In genomic region chr8:122661894-122662293, GRCm38 (mm10) we compare ENCODE assay signal across 28 mouse cellular contexts. TPM values are rescaled to one million over a fixed set of nuclear protein-coding genes. Genes with fewer than 3 reads are reported as not detected.
"Had no signal": no experiment of that assay in that cellular context is flagged by ENCODE, and none has a peak within 500 bp of the region (broad histone marks: within the 10 kb centered on the region; RNA-seq: fewer than 3 reads in every experiment).

No protein-coding gene starts in this region.

- ATAC-seq: inflammation-experienced regulatory T-cells, adult 6 months had no signal

- H3K27me3 ChIP-seq: heart, embryonic 12.5 days; hindbrain, embryonic 13.5 days; hindbrain, embryonic 15.5 days; intestine, embryonic 15.5 days; kidney, embryonic 15.5 days; liver, embryonic 13.5 days had no signal

- H3K36me3 ChIP-seq: heart, embryonic 10.5 days; heart, embryonic 12.5 days; hindbrain, embryonic 10.5 days; hindbrain, embryonic 13.5 days; hindbrain, embryonic 15.5 days; intestine, embryonic 15.5 days; kidney, embryonic 15.5 days had no signal

- DNase-seq: kidney, adult 8-10 months; liver, embryonic 13.5 days had no signal

- H3K4me2 ChIP-seq: heart, embryonic 12.5 days; hindbrain, embryonic 15.5 days; liver, embryonic 11.5 days; liver, embryonic 13.5 days had no signal

- H3K4me3 ChIP-seq: heart, embryonic 10.5 days; heart, embryonic 12.5 days; hindbrain, embryonic 10.5 days; hindbrain, embryonic 13.5 days; hindbrain, embryonic 15.5 days; intestine, embryonic 15.5 days; kidney, embryonic 15.5 days; layer of hippocampus, adult 2 months; left cerebral cortex, adult 2 months; liver, embryonic 13.5 days had no signal

- H3K9me3 ChIP-seq: heart, embryonic 10.5 days; heart, embryonic 12.5 days; hindbrain, embryonic 10.5 days; hindbrain, embryonic 13.5 days; hindbrain, embryonic 15.5 days; intestine, embryonic 15.5 days; kidney, embryonic 15.5 days; liver, embryonic 13.5 days had no signal

- H3K27ac ChIP-seq: hindbrain, embryonic 15.5 days; liver, embryonic 13.5 days had no signal

RNA-seq across cellular contexts. Expression of gene Pabpn1l, which starts 39.4 kb away (rescaled TPM):
- total RNA-seq: gastrocnemius, postnatal 25 days; gastrocnemius, postnatal 4 days; granulocyte monocyte progenitor cell, adult 5-6 weeks; heart, adult 18-20 months; heart, postnatal 10 days; heart, postnatal 25 days; heart, postnatal 4 days; layer of hippocampus, postnatal 10 days; left cerebral cortex, adult 2 months; left cerebral cortex, postnatal 14 days; left cerebral cortex, postnatal 36 days had no signal
- polyA plus RNA-seq: frontal cortex, adult 2 months; heart, embryonic 12.5 days; heart, embryonic 14.5 days; heart, embryonic 16.5 days; hindbrain, embryonic 10.5 days; hindbrain, embryonic 13.5 days; hindbrain, embryonic 15.5 days; inflammation-experienced regulatory T-cells, adult 6 months; intestine, embryonic 15.5 days; intestine, postnatal 0 days; limb, embryonic 11.5 days; liver, embryonic 11.5 days; liver, embryonic 13.5 days had no signal
